Mouse (Mus musculus): ENCODE measurements around the gene Armh4. TPM values are rescaled to one million over a fixed set of nuclear protein-coding genes. Genes with fewer than 3 reads are reported as not detected.
"Not testable (repeated sequence)": the region's sequence is repeated elsewhere in the genome, so short reads cannot be mapped to it uniquely, and the experiment has no call there.

Armh4 gene
- polyA plus RNA-seq, 1 experiment = 34.3 TPM

- TF ChIP-seq CTCF (IDR thresholded peaks at IDR 0.05; ENCODE audit: insufficient read depth, low read depth, low read length) (no peak), POLR2A (IDR thresholded peaks at IDR 0.05; ENCODE audit: insufficient read depth, low read depth, low read length) (no peak)
- H3K4me3 ChIP-seq (ENCODE audit: insufficient read depth, low read depth, low read length) = no peak overlapping the region
- 61% methylated on average over 2 of the region's 2 CpGs for WGBS
- no peak overlapping the region for H3K27ac ChIP-seq (ENCODE audit: insufficient read depth, low read depth, low read length)
- H3K4me1 ChIP-seq (ENCODE audit: control insufficient read depth, insufficient read depth, low read length) = no peaks in the 10 kb centered on the region
Measured at GRCm38 (mm10) chr14:49785793-49786192, 2.6 kb upstream of the Armh4 start.

- Histone ChIP-seq H3K27ac (ENCODE audit: insufficient read depth, low read depth, low read length) (no peak overlapping the region), H3K4me1 (ENCODE audit: control insufficient read depth, insufficient read depth, low read length) (no peaks in the 10 kb centered on the region), H3K4me3 (ENCODE audit: insufficient read depth, low read depth, low read length) (no peak overlapping the region)
- 84% methylated on average over 4 of the region's 4 CpGs for WGBS
- no peak for TF ChIP-seq POLR2A (IDR thresholded peaks at IDR 0.05; ENCODE audit: insufficient read depth, low read depth, low read length)
- no peak for TF ChIP-seq CTCF (IDR thresholded peaks at IDR 0.05; ENCODE audit: insufficient read depth, low read depth, low read length)
Measured at GRCm38 (mm10) chr14:49783866-49784265, 683 bp upstream of the Armh4 start.

GRCm38 (mm10) chr14:49780416-49780815 lies 2.8 kb downstream of the Armh4 start:
- no peak for TF ChIP-seq CTCF (IDR thresholded peaks at IDR 0.05; ENCODE audit: insufficient read depth, low read depth, low read length)
- no peak for TF ChIP-seq POLR2A (IDR thresholded peaks at IDR 0.05; ENCODE audit: insufficient read depth, low read depth, low read length)
- Histone ChIP-seq H3K4me1 (ENCODE audit: control insufficient read depth, insufficient read depth, low read length) (no peaks in the 10 kb centered on the region), H3K4me3 (ENCODE audit: insufficient read depth, low read depth, low read length) (no peak overlapping the region), H3K27ac (ENCODE audit: insufficient read depth, low read depth, low read length) (no peak overlapping the region)
- 70% methylated on average over 4 of the region's 4 CpGs for WGBS

DNA sequence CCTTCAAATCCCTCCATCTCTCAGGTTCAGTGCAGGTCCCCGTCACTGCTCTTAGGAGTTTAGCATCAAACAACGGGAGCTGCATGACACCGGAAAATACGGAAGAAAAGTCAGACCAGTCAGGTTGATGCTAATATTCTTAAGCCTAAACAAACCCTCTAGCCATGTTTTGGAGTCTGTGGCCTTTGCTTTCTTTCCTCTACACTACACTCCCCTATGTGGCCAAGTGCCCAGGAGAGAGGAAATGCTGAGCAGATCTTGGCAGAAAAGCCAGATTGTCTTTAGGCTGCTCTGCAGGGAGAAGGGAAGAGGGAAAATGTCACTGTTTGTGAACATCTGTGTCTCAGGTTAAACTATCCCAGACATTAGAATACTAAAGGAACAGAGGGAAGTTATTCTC lies 5.6 kb downstream of the Armh4 start:
- not testable (repeated sequence) for H3K27ac ChIP-seq (ENCODE audit: insufficient read depth, low read depth, low read length); H3K4me3 ChIP-seq (ENCODE audit: insufficient read depth, low read depth, low read length); H3K4me1 ChIP-seq (ENCODE audit: control insufficient read depth, insufficient read depth, low read length)
- 69% methylated on average over 4 of the region's 4 CpGs for WGBS

DNA sequence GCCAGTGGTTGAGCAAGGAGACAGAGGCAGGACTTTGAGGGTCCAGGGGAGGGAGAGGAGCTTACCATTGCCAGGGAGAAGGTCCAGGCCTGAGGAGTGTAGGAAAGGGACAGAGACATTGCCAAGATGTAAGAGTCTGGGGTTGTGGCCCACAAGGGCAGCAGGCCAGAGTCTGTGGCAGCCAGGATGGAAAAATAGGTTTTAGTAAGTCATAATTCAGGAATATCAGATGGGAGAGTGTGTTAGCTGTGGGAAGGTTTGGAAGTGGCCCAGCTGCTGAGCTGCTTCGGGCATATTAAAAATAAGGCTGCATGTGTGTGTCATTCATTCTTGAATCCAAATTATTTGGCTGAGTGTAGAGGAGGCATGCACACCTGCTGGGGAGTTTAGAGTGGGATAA lies 11.4 kb downstream of the Armh4 start:
- Histone ChIP-seq H3K27ac (ENCODE audit: insufficient read depth, low read depth, low read length) (no peak overlapping the region), H3K4me3 (ENCODE audit: insufficient read depth, low read depth, low read length) (no peak overlapping the region), H3K4me1 (ENCODE audit: control insufficient read depth, insufficient read depth, low read length) (no peaks in the 10 kb centered on the region)
- TF ChIP-seq POLR2A (IDR thresholded peaks at IDR 0.05; ENCODE audit: insufficient read depth, low read depth, low read length) = no peak
- no peak for TF ChIP-seq CTCF (IDR thresholded peaks at IDR 0.05; ENCODE audit: insufficient read depth, low read depth, low read length)
- WGBS = 71% methylated on average over 1 of the region's 1 CpGs

DNA sequence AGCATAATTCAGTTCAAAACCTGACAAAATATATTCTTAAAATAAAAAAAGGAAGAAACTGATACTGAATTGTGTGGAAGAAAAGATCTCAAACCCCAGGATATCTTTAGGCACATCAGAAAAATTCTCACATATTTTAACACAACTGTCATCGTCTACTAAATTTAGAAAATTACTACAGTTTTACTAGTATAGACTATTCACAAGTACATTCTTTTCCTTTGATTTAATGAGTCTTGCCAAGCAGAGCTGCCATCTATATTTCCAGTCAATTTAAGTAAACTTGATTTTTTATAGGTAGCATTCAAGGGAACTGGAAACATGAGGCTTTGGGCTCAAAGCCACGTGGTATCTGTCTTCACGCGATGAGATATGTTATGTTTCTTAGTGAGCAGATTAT lies 16.6 kb downstream of the Armh4 start:
- H3K4me1 ChIP-seq (ENCODE audit: control insufficient read depth, insufficient read depth, low read length) = no peaks in the 10 kb centered on the region
- WGBS = 89% methylated on average over 4 of the region's 4 CpGs
- no peak overlapping the region for H3K27ac ChIP-seq (ENCODE audit: insufficient read depth, low read depth, low read length)
- TF ChIP-seq POLR2A (IDR thresholded peaks at IDR 0.05; ENCODE audit: insufficient read depth, low read depth, low read length) (no peak), CTCF (IDR thresholded peaks at IDR 0.05; ENCODE audit: insufficient read depth, low read depth, low read length) (no peak)
- H3K4me3 ChIP-seq (ENCODE audit: insufficient read depth, low read depth, low read length) = no peak overlapping the region

DNA sequence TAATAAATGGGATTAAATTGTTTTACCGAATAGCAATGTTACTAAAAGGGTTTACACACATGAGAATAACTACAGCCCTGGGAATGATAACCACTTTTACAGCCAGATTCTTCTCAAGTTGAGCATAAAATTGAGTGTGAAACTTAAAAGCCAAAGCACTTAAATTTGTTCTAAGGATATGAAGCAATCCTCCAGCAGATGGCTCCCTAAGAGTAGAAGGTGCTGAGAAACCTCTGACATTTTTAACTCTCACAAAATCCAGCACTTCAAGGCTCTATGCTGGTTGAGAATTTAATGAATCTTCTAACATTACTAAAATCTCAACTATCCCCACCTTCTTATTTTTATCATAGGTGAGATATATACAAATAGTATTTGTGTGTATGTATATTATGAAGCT lies 27.3 kb downstream of the Armh4 start:
- no peaks in the 10 kb centered on the region for H3K4me1 ChIP-seq (ENCODE audit: control insufficient read depth, insufficient read depth, low read length)
- no peak for TF ChIP-seq POLR2A (IDR thresholded peaks at IDR 0.05; ENCODE audit: insufficient read depth, low read depth, low read length)
- TF ChIP-seq CTCF (IDR thresholded peaks at IDR 0.05; ENCODE audit: insufficient read depth, low read depth, low read length) = no peak
- no peak overlapping the region for H3K27ac ChIP-seq (ENCODE audit: insufficient read depth, low read depth, low read length)
- 91% methylated on average over 1 of the region's 1 CpGs for WGBS
- H3K4me3 ChIP-seq (ENCODE audit: insufficient read depth, low read depth, low read length) = no peak overlapping the region

- Histone ChIP-seq H3K27ac (ENCODE audit: insufficient read depth, low read depth, low read length) (no peak overlapping the region), H3K4me1 (ENCODE audit: control insufficient read depth, insufficient read depth, low read length) (no peaks in the 10 kb centered on the region), H3K4me3 (ENCODE audit: insufficient read depth, low read depth, low read length) (no peak overlapping the region)
- TF ChIP-seq POLR2A (IDR thresholded peaks at IDR 0.05; ENCODE audit: insufficient read depth, low read depth, low read length) (no peak), CTCF (IDR thresholded peaks at IDR 0.05; ENCODE audit: insufficient read depth, low read depth, low read length) (no peak)
Measured at GRCm38 (mm10) chr14:49752614-49753013, 30.6 kb downstream of the Armh4 start.

DNA sequence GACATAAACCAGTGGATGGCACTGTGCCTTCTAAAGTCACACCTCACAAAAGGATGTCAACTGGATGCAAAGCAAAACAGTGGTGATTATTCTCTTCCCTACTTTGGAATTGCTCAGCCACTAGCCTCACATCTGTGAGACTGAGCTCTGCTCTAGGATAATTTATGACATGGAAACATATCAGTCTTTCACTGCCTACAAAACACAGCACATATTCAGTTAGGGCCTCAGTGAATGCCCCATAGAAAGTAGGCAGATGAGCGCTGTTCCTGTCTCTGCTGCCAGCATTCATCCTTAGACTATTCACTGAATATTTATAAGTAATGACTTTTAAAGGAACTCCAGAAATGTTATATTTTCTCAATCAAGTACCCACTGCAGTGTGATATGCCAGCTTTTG lies 37.3 kb downstream of the Armh4 start:
- TF ChIP-seq CTCF (IDR thresholded peaks at IDR 0.05; ENCODE audit: insufficient read depth, low read depth, low read length) (no peak), POLR2A (IDR thresholded peaks at IDR 0.05; ENCODE audit: insufficient read depth, low read depth, low read length) (no peak)
- Histone ChIP-seq H3K4me3 (ENCODE audit: insufficient read depth, low read depth, low read length) (no peak overlapping the region), H3K27ac (ENCODE audit: insufficient read depth, low read depth, low read length) (no peak overlapping the region), H3K4me1 (ENCODE audit: control insufficient read depth, insufficient read depth, low read length) (no peaks in the 10 kb centered on the region)
- 91% methylated on average over 1 of the region's 1 CpGs for WGBS

DNA sequence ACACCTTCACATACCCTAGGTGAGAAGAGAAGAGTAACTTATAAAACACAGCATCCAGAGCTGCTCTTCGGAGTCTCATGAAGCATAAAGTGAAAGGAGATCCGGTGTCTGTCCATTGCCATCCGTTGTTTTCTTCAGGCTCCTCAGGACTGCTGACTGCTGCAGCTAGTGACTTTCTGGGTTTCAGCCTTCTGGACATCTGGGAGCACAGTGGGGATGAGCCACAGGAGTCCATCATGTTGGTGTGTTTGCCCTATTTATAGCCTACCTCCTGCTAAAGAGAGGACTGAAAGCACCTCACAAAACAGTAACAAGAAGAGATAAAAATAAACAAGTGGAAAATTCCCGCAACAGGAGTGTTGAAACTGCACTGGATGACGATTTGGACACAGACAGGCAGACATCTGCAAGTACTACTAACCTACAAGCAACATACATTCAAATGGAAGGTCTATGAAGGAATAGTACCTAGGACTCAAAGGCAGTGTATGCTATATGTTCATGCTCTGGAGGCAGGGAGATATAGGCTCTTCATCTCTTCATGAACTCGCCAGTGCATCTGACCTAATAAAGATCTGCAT lies 39.1 kb downstream of the Armh4 start:
- Histone ChIP-seq H3K4me3 (ENCODE audit: insufficient read depth, low read depth, low read length) (no peak overlapping the region), H3K27ac (ENCODE audit: insufficient read depth, low read depth, low read length) (no peak overlapping the region), H3K4me1 (ENCODE audit: control insufficient read depth, insufficient read depth, low read length) (no peaks in the 10 kb centered on the region)
- WGBS = 86% methylated on average over 6 of the region's 6 CpGs
- TF ChIP-seq POLR2A (IDR thresholded peaks at IDR 0.05; ENCODE audit: insufficient read depth, low read depth, low read length) = no peak
- no peak for TF ChIP-seq CTCF (IDR thresholded peaks at IDR 0.05; ENCODE audit: insufficient read depth, low read depth, low read length)

Data from olfactory bulb, adult 2 months (tissue).